Mouse (Mus musculus) spleen, embryonic (tissue): ENCODE measurements around the gene Gkn2.

Source experiments
- CTCF ChIA-PET: fragments of 350-600 bp; sonication (Branson Sonifier 250); formaldehyde crosslinking; loops from one replicate; lab custom pipeline; 2022; lab: Charles Lee

The Gkn2 gene

DNA sequence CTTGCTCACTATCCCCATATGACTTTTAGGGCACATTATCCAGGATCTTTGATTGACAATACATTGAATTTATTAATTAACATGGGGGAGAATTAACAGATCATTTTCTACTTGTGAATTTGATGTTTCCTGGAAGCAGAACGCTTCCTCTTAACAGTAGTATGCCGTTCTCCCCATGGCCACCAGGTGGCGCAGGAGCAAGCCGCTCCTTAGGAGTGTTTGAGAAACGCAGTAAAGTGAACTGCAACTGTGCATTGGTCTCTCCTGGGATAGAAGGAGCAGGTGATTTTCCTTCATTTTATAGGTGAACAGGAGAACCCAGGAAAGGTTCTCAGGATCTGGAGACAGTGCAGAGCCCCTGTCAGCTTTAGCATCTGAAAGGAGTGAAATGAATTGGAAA is 26.0 kb downstream of the Gkn2 start:
- CTCF ChIA-PET, result interaction anchor here (0.6 to 1.3 kb wide), 6 partner anchors 11 to 605 kb away, joined by 3 to 13 read pairs (median 4); no protein-coding TSS in a partner anchor

DNA sequence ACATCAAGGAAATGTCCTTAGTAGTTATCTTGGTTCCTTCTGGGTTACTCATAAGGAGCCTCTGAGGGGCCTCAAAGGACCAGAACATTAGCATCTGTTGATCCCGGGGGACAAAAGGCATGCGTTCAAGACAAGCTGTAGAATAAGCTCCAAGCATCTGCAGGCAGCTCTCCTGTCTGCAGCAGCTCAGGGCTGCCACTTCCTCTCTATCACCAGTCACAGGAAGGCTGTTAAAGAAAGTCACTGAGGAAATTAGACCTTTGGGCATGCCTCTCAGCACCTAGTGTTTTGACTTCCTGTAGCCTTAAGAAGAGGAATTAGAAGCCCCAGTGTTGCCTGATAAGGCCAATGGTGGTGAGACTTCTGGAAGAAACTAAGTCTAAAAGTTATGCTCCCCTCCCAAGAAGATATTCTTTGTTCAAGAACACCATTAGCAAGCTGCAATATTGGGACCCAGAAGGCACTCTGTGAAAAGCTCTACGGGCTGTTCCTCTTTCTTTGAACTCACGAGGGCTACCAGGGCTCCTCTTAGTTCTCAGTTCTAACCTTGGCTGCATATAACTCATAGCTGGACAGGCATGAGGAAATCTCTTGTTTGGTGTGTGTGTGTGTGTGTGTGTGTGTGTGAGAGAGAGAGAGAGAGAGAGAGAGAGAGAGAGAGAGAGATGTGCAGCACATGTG is 26.9 kb downstream of the Gkn2 start:
- CTCF ChIA-PET, result interaction anchor here (0.5 to 1.3 kb wide), 3 partner anchors 14 to 271 kb away, joined by 3 to 4 read pairs (median 3); no protein-coding TSS in a partner anchor

DNA sequence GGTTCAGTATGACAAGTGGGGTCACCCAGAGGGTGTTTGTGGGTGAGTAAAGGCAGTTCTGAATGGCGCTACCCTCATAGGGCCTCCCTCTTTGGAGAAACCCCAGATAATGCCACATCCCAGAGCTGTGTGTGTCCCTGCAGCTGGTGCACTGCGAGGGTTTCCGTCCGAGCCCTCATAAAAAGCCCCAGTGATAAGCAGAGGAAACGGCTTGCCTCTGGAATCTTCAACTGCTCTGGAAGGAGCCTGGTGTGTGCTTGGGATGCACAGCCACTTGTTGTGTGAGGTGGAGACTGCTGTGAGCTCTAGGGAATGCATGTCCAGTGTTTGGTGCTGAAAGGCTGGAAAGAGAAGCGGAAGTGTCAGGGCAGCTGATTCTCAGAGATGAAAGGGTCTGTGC is 28.3 kb downstream of the Gkn2 start:
- CTCF ChIA-PET, result no interaction called here

DNA sequence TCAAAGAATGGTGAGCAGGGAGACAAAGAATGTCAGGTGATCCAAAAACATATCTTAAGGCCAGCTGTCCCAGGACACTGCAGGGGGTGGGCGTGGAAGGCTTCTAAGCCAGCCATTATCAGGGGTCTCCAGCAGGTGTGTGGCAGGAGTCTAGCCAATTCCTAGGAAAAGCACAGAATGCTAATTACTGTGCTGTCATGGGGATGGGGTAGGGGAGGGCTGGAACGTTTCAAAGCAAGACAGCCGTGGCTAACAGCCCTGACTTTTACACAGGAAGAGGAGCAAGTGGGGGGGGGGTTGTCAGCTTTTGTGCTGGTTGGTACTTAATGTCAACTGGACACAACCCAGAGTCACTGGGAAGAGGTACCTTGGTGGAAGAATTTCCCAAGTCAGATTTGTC is 38.9 kb downstream of the Gkn2 start:
- CTCF ChIA-PET, result no interaction called here

DNA sequence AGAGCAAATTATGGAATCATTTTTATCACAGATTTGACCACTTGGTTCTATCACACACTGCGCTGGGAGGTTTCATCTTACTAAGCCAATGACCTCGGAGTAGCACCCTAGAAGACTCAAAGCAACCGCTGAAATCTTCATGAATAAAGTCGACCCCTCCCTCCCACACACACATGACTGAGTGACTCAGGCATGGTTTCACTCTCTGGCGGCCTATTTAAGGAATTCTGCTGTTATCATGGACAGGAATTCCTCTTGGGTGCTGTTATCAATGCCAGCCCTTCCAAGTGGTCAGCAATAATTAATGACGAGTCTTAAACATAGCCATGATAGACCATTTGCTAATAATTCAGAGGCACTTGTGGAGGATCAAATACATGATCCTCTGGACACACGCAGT is 49.1 kb downstream of the Gkn2 start:
- CTCF ChIA-PET, result no interaction called here

DNA sequence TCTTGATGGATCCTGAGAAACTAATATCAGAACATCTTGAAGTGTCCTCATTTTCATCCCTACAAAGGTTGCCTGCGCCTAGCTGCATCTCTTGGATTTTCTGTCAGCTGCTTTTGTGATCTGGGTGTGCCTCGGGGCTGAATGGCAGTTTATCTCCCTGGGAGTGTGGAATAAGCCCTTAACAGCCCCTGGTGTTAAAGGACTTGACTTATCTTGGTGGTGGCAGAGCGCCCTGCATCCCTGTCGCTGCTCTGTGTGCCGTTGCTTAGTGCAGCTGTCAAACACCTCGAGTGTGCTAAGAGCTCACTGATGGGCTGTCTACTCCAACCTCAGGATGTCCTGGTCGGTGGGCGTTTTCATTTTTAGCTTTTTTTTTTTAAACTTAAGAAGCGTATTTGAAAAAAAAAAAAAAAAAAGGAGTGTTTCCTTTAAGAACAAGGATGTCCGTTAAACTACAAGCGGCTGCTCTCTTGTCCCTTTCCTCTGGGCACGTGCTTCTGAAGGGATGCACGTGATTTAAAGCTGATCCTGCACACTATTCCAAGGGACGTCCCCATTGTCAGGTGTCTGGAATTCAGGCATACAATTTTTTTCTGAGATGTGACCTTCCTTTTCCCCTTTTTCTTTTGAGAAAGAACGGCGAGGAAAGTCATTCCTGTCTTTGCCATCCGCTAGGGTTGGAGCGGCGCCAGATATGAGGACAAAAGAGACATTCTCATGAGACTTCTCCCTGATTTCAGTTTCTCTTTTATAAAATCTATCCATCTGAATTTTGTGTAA is 51.1 kb downstream of the Gkn2 start:
- CTCF ChIA-PET, result interaction anchor here (0.6 kb wide), 1 partner anchor 131 kb away, joined by 4 read pairs; no protein-coding TSS in a partner anchor

DNA sequence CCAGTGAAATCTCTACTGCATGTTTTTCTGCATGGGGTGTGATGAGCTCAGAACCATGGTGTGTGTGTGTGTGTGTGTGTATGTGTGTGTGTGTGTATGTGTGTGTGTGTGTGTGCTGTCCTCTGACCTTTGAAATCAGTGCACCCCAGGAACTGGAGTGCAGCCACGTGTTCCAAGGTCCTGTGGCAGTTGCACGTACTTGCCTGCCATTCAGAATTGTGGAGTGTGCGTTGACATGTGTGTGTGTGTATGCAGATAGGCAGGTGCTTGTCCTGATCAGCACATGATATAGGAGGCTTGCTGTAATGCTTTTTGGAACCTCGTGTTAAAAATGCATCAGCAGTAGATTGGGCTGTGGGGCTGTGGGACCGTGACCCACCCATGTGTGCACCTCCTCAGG is 53.8 kb downstream of the Gkn2 start:
- CTCF ChIA-PET, result no interaction called here

DNA sequence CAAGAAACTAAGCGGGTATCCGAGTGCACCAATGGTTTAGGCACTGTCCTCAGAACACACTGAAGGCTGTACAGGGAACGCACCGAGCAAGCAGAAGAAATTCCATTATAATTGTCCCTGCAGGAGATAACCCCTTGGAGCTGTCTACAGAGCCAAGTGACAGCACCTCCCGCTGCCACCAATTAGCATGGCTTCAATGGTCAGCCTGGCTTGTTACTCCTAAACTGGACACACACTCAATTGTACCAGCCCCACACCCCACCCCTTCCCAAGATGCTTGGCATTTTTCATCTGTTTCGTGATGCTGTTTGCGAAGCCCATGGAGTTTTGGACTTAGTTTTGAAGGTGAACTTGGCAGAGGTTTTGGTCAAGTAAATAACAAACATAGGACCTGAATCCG is 54.5 kb downstream of the Gkn2 start:
- CTCF ChIA-PET, result no interaction called here

DNA sequence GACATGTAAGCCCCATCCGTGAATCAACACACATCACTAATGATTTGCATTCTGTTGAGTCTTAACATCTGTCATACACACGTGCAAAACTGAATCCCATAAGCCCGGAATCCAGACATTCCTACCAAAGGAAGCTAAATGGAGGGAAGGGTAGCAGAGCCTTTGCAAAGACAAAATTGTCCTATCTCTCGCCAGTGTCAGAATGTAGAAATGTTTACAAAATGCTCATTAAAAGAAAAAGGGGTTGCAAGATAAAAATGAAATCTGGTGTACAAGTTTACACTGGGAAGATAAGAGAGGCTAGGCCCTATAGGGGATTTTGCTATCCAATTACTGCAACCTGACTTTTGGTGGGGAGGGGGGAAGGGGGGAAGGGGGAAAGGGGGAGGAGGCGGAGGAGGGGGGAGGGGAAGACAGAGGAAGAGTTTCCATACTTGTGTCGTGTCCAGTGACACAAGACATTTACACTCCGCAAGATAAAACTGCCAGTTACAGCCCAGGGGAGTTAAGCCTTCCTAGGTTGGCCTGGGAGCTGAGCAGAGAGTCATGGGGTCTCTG is 55.4 kb downstream of the Gkn2 start, which contains the start of gene Bmp10:
Gene Bmp10 (plus strand): TSS at position 508 of the 558 bp plus-strand sequence.
- CTCF ChIA-PET, result no interaction called here
